Mouse (Mus musculus) midbrain, embryonic 15.5 days (tissue): Measurements from ENCODE around the gene Arpin. TPM values are rescaled to one million over a fixed set of nuclear protein-coding genes. Genes with fewer than 3 reads are reported as not detected.

Source experiments
- ATAC-seq: fragments of 200-750 bp; cut with Nextera tagmentation; replicated peaks from 2 replicates; pipeline ENCODE4 v1.8.0; 2017; ENCODE audit warnings: moderate TSS enrichment
- H3K27ac ChIP-seq: fragments of 300-500 bp; sonication (generic); 2 replicates; pipeline ENCODE4 v1.5.1; 2015; ENCODE audit warnings: mild to moderate bottlenecking, inconsistent platforms
- H3K27me3 ChIP-seq: fragments of 300-500 bp; sonication (generic); replicated peaks from 2 replicates; pipeline ENCODE4 v1.6.1; 2015; ENCODE audit warnings: inconsistent platforms
- H3K36me3 ChIP-seq: fragments of 300-500 bp; sonication (generic); replicated peaks from 2 replicates; pipeline ENCODE4 v1.6.1; 2015; ENCODE audit warnings: inconsistent platforms
- H3K4me1 ChIP-seq: fragments of 300-500 bp; sonication (generic); 2 replicates; pipeline ENCODE4 v1.6.1; 2015; ENCODE audit warnings: inconsistent platforms
- H3K4me2 ChIP-seq: fragments of 300-500 bp; sonication (generic); 2 replicates; pipeline ENCODE4 v1.6.1; 2015; ENCODE audit warnings: inconsistent platforms, mild to moderate bottlenecking, moderate library complexity
- H3K4me3 ChIP-seq: fragments of 300-500 bp; sonication (generic); 2 replicates; pipeline ENCODE4 v1.5.1; 2015; ENCODE audit warnings: mild to moderate bottlenecking, inconsistent platforms
- H3K9ac ChIP-seq: fragments of 300-500 bp; sonication (generic); 2 replicates; pipeline ENCODE4 v1.6.1; 2015; ENCODE audit warnings: mild to moderate bottlenecking, inconsistent platforms
- H3K9me3 ChIP-seq: fragments of 300-500 bp; sonication (generic); 2 replicates; pipeline ENCODE4 v1.6.1; 2016; ENCODE audit warnings: inconsistent platforms
- WGBS: fragments of 180-500 bp; shearing (Covaris S2); methylation state at CpG from one replicate; pipeline ENCODE4 v1.1.7; 2015; ENCODE audit warnings: mixed read lengths; 5-methylcytosine and 5-hydroxymethylcytosine counted together
- polyA plus RNA-seq: library from polyadenylated mRNA; unstranded; fragments of >200 nt; fragmentation: Nextera tagmentation; extraction: Ambion mirVana; gene quantifications from 2 replicates; pipeline ENCODE4 v1.2.1, GENCODE M21; 2015

Arpin gene
- polyA plus RNA-seq, 1 experiment from 2014 or later, result 17.6 TPM

- ATAC-seq, result no peak
- no peak overlapping the region for H3K27ac ChIP-seq
- H3K36me3 ChIP-seq, result peaks cover 5% of the 10 kb centered on the region; the same call in 1 of the 2 replicates
- 65% methylated on average over 2 of the region's 2 CpGs for WGBS
- H3K4me2 ChIP-seq, result no peak overlapping the region
- no peaks in the 10 kb centered on the region for H3K27me3 ChIP-seq
- no peak overlapping the region for H3K9ac ChIP-seq
- H3K4me3 ChIP-seq, result no peak overlapping the region
- H3K9me3 ChIP-seq, result no peaks in the 10 kb centered on the region
- H3K4me1 ChIP-seq, result no peaks in the 10 kb centered on the region
Measured at GRCm38 (mm10) chr7:79928516-79929052, 6.6 kb downstream of the Arpin start.

- peak within 1 kb of the TSS; percentile 75 for H3K9ac ChIP-seq
- peak within 1 kb of the TSS; percentile 62 for H3K4me2 ChIP-seq
- no peaks in the 10 kb centered on the region for H3K36me3 ChIP-seq
- peaks cover 22% of the 10 kb centered on the region for H3K4me1 ChIP-seq
- peak within 1 kb of the TSS; percentile 84 for H3K4me3 ChIP-seq
- WGBS, result under 1% methylated on average over 34 of the region's 34 CpGs
- H3K27ac ChIP-seq, result peak within 1 kb of the TSS; percentile 87
- H3K9me3 ChIP-seq, result no peaks in the 10 kb centered on the region
- peak; percentile 97 for ATAC-seq
- H3K27me3 ChIP-seq, result no peaks in the 10 kb centered on the region
Measured at GRCm38 (mm10) chr7:79920344-79920983, 14.7 kb downstream of the Arpin start, which contains the start of gene Ap3s2. Ap3s2 (minus strand) TSS chr7:79920649.

- Histone ChIP-seq H3K4me2 (no peak overlapping the region), H3K9ac (no peak overlapping the region), H3K4me3 (no peak overlapping the region), H3K9me3 (no peaks in the 10 kb centered on the region), H3K4me1 (peaks cover 6% of the 10 kb centered on the region), H3K36me3 (peaks cover 12% of the 10 kb centered on the region), H3K27ac (no peak overlapping the region), H3K27me3 (no peaks in the 10 kb centered on the region)
- WGBS, result 70% methylated on average over 3 of the region's 3 CpGs
- no peak for ATAC-seq
Measured at GRCm38 (mm10) chr7:79914556-79914955, 20.6 kb downstream of the Arpin start.

GRCm38 (mm10) chr7:79907356-79907755 lies 27.8 kb downstream of the Arpin start:
- Histone ChIP-seq H3K9ac (no peak overlapping the region), H3K9me3 (no peaks in the 10 kb centered on the region), H3K27me3 (no peaks in the 10 kb centered on the region), H3K4me3 (no peak overlapping the region), H3K4me1 (no peaks in the 10 kb centered on the region), H3K36me3 (peaks cover 21% of the 10 kb centered on the region), H3K27ac (no peak overlapping the region), H3K4me2 (no peak overlapping the region)
- 82% methylated on average over 2 of the region's 2 CpGs for WGBS
- ATAC-seq, result no peak

- H3K4me3 ChIP-seq, result no peak overlapping the region
- no peak overlapping the region for H3K27ac ChIP-seq
- no peaks in the 10 kb centered on the region for H3K27me3 ChIP-seq
- peaks cover 21% of the 10 kb centered on the region for H3K36me3 ChIP-seq
- no peak overlapping the region for H3K9ac ChIP-seq
- H3K4me1 ChIP-seq, result no peaks in the 10 kb centered on the region
- no peak overlapping the region for H3K4me2 ChIP-seq
- H3K9me3 ChIP-seq, result no peaks in the 10 kb centered on the region
- 84% methylated on average over 3 of the region's 3 CpGs for WGBS
- ATAC-seq, result no peak
Measured at GRCm38 (mm10) chr7:79906914-79907313, 28.2 kb downstream of the Arpin start.

- no peak overlapping the region for H3K27ac ChIP-seq
- H3K27me3 ChIP-seq, result no peaks in the 10 kb centered on the region
- H3K36me3 ChIP-seq, result peaks cover 28% of the 10 kb centered on the region
- H3K9ac ChIP-seq, result no peak overlapping the region
- no peaks in the 10 kb centered on the region for H3K9me3 ChIP-seq
- ATAC-seq, result no peak
- H3K4me2 ChIP-seq, result no peak overlapping the region
- no peak overlapping the region for H3K4me3 ChIP-seq
- 95% methylated on average over 4 of the region's 4 CpGs for WGBS
- no peaks in the 10 kb centered on the region for H3K4me1 ChIP-seq
Measured at GRCm38 (mm10) chr7:79905193-79905592, 30.0 kb downstream of the Arpin start.

GRCm38 (mm10) chr7:79903160-79903792 lies 31.9 kb downstream of the Arpin start:
- Histone ChIP-seq H3K9ac (no peak overlapping the region), H3K27me3 (no peaks in the 10 kb centered on the region), H3K36me3 (peaks cover 26% of the 10 kb centered on the region), H3K9me3 (no peaks in the 10 kb centered on the region), H3K4me3 (no peak overlapping the region), H3K4me1 (no peaks in the 10 kb centered on the region), H3K27ac (no peak overlapping the region), H3K4me2 (no peak overlapping the region)
- no peak for ATAC-seq
- whole genome bisulfite sequencing, result 92% methylated on average over 8 of the region's 8 CpGs

- H3K9me3 ChIP-seq, result no peaks in the 10 kb centered on the region
- H3K27me3 ChIP-seq, result no peaks in the 10 kb centered on the region
- no peak overlapping the region for H3K9ac ChIP-seq
- no peak for ATAC-seq
- H3K4me1 ChIP-seq, result no peaks in the 10 kb centered on the region
- H3K27ac ChIP-seq, result no peak overlapping the region
- H3K4me2 ChIP-seq, result no peak overlapping the region
- 97% methylated on average over 6 of the region's 6 CpGs for WGBS
- H3K36me3 ChIP-seq, result peaks cover 28% of the 10 kb centered on the region
- no peak overlapping the region for H3K4me3 ChIP-seq
Measured at GRCm38 (mm10) chr7:79900753-79901152, 34.4 kb downstream of the Arpin start.

GRCm38 (mm10) chr7:79895225-79895624 lies 39.9 kb downstream of the Arpin start:
- no peak for ATAC-seq
- no peaks in the 10 kb centered on the region for H3K27me3 ChIP-seq
- H3K4me2 ChIP-seq, result no peak overlapping the region
- H3K9me3 ChIP-seq, result no peaks in the 10 kb centered on the region
- no peak overlapping the region for H3K4me3 ChIP-seq
- 68% methylated on average over 3 of the region's 3 CpGs for WGBS
- no peak overlapping the region for H3K27ac ChIP-seq
- H3K4me1 ChIP-seq, result no peaks in the 10 kb centered on the region
- peaks cover 16% of the 10 kb centered on the region for H3K36me3 ChIP-seq
- no peak overlapping the region for H3K9ac ChIP-seq

GRCm38 (mm10) chr7:79894790-79895189 lies 40.4 kb downstream of the Arpin start:
- no peaks in the 10 kb centered on the region for H3K9me3 ChIP-seq
- no peaks in the 10 kb centered on the region for H3K27me3 ChIP-seq
- no peaks in the 10 kb centered on the region for H3K4me1 ChIP-seq
- no peak overlapping the region for H3K4me2 ChIP-seq
- ATAC-seq, result no peak
- H3K4me3 ChIP-seq, result no peak overlapping the region
- H3K36me3 ChIP-seq, result peaks cover 12% of the 10 kb centered on the region
- 98% methylated on average over 1 of the region's 1 CpGs for WGBS
- no peak overlapping the region for H3K27ac ChIP-seq
- no peak overlapping the region for H3K9ac ChIP-seq

- Histone ChIP-seq H3K27ac (no peak overlapping the region), H3K4me1 (no peaks in the 10 kb centered on the region), H3K27me3 (no peaks in the 10 kb centered on the region), H3K4me3 (no peak overlapping the region), H3K9me3 (no peaks in the 10 kb centered on the region), H3K36me3 (peaks cover 5% of the 10 kb centered on the region; the same call in 1 of the 2 replicates), H3K9ac (no peak overlapping the region), H3K4me2 (no peak overlapping the region)
- no peak for ATAC-seq
- 92% methylated on average over 6 of the region's 6 CpGs for WGBS
Measured at GRCm38 (mm10) chr7:79892576-79893428, 42.4 kb downstream of the Arpin start.
